Mouse (Mus musculus) intestine, embryonic 15.5 days (tissue): ENCODE data around the gene Ets1. TPM values are rescaled to one million over a fixed set of nuclear protein-coding genes. Genes with fewer than 3 reads are reported as not detected.

Experiments used
- ATAC-seq: fragments of 200-750 bp; cut with Nextera tagmentation; 2 replicates; pipeline ENCODE4 v1.8.0; 2017; ENCODE audit warnings: moderate TSS enrichment, moderate library complexity
- H3K27ac ChIP-seq: fragments of 300-500 bp; sonication (generic); 2 replicates; pipeline ENCODE4 v1.5.1; 2015; ENCODE audit warnings: mild to moderate bottlenecking, inconsistent platforms
- H3K27me3 ChIP-seq: fragments of 300-500 bp; sonication (generic); replicated peaks from 2 replicates; pipeline ENCODE4 v1.6.1; 2015; ENCODE audit warnings: inconsistent platforms
- H3K36me3 ChIP-seq: fragments of 300-500 bp; sonication (generic); 2 replicates; pipeline ENCODE4 v1.6.1; 2015; ENCODE audit warnings: inconsistent platforms
- H3K4me1 ChIP-seq: fragments of 300-500 bp; sonication (generic); replicated peaks from 2 replicates; pipeline ENCODE4 v1.6.1; 2015; ENCODE audit warnings: inconsistent platforms
- H3K4me2 ChIP-seq: fragments of 300-500 bp; sonication (generic); replicated peaks from 2 replicates; pipeline ENCODE4 v1.6.1; 2015; ENCODE audit warnings: mild to moderate bottlenecking, inconsistent platforms
- H3K4me3 ChIP-seq: fragments of 300-500 bp; sonication (generic); replicated peaks from 2 replicates; pipeline ENCODE4 v1.5.1; 2015; ENCODE audit warnings: inconsistent platforms
- H3K9ac ChIP-seq: fragments of 300-500 bp; sonication (generic); 2 replicates; pipeline ENCODE4 v1.6.1; 2015; ENCODE audit warnings: inconsistent platforms
- H3K9me3 ChIP-seq: fragments of 300-500 bp; sonication (generic); 2 replicates; pipeline ENCODE4 v1.6.1; 2016; ENCODE audit warnings: inconsistent platforms
- WGBS: fragments of 180-500 bp; shearing (Covaris S2); methylation state at CpG from one replicate; pipeline ENCODE4 v1.1.7; 2015; 5-methylcytosine and 5-hydroxymethylcytosine counted together
- polyA plus RNA-seq: library from polyadenylated mRNA; unstranded; fragments of >200 nt; fragmentation: Nextera tagmentation; extraction: Ambion mirVana; gene quantifications from 2 replicates; pipeline ENCODE4 v1.2.1, GENCODE M21; 2015

Ets1 gene
- polyA plus RNA-seq, 1 experiment from 2014 or later = 43.0 TPM

DNA sequence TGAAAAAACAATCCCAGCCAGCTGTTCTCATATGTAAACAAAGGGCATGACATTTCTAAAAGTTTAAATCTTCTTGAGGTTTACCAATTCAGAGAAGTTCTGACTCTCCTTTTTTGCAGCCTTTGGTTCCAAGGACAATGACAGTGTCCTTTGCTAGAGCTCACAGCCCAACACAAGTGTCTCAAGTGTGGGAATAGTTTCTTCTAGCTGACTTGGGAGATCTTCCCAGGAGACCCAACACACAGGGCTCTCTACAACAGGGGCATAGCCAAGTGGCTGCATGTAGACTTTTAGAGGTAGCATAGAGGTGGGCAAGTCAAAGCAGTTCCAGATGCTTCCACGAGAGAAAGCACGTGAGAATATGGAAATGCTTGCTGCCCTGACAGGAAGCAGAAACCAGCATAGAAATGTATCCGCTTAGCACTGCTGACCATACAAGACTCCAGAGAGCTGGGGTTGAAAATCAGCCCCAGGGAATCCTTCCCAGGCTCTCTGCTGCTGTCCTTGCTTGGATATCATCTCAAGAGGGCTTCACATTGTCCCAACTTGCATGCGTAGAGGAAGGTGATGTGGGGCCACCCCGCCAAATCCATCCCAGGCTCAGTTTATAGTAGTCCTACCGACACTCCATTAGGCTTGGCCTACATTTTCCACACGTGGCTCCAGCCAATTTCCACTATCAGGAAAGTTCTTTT, 88.3 kb downstream of the Ets1 start:
- Histone ChIP-seq H3K9me3 (no peaks in the 10 kb centered on the region), H3K27me3 (no peaks in the 10 kb centered on the region), H3K27ac (no peak overlapping the region), H3K9ac (no peak overlapping the region), H3K36me3 (no peaks in the 10 kb centered on the region), H3K4me2 (no peak overlapping the region), H3K4me3 (no peak overlapping the region), H3K4me1 (peaks cover 16% of the 10 kb centered on the region)
- WGBS = 82% methylated on average over 7 of the region's 7 CpGs
- no peak for ATAC-seq

DNA sequence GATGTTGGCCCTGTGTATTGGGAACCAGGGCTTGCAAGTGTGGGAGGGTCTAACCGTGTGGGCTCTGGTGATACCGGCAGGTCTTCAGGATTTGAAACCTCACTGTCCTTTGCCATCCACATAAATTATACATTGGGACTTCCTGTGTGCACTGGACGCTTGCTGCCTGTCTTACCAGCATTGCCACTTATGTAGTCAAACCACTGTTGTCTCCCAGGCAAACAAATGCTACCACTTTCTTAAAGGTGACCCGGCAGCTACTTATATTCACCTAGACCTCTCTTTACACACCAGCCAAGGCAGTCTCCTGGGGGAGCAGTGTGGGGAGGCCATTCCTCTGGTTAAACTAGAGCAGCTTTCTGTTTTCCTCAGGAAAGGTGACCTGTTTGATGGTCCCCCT, 89.9 kb downstream of the Ets1 start:
- H3K27me3 ChIP-seq = no peaks in the 10 kb centered on the region
- peaks cover 4% of the 10 kb centered on the region for H3K4me1 ChIP-seq
- no peak for ATAC-seq
- no peak overlapping the region for H3K9ac ChIP-seq
- H3K4me2 ChIP-seq = no peak overlapping the region
- H3K36me3 ChIP-seq = no peaks in the 10 kb centered on the region
- no peak overlapping the region for H3K27ac ChIP-seq
- 76% methylated on average over 4 of the region's 4 CpGs for WGBS
- H3K4me3 ChIP-seq = no peak overlapping the region
- H3K9me3 ChIP-seq = no peaks in the 10 kb centered on the region

DNA sequence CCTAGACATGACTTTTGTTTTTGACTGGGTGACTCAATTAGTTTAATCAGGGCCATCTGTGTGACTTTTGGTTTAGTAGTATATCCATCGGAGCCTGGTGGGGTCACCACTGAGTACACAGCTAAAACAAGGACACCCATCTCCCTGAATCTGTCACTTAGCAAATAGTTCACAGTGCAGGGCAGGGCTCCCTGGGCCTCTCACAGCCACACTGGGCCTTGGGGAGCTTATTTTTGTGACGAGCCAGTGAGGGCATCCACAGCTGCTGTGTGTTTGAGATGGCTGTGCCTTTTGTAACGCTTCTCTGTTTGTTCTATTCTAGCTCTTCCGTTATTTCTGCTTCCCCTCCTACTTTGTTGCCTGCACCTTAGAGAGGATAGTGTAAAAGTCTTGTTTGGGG, 90.6 kb downstream of the Ets1 start:
- Histone ChIP-seq H3K9me3 (no peaks in the 10 kb centered on the region), H3K4me3 (no peak overlapping the region), H3K27me3 (no peaks in the 10 kb centered on the region), H3K36me3 (no peaks in the 10 kb centered on the region), H3K9ac (no peak overlapping the region), H3K27ac (no peak overlapping the region), H3K4me2 (no peak overlapping the region), H3K4me1 (no peaks in the 10 kb centered on the region)
- ATAC-seq = no peak
- WGBS = 74% methylated on average over 4 of the region's 4 CpGs

DNA sequence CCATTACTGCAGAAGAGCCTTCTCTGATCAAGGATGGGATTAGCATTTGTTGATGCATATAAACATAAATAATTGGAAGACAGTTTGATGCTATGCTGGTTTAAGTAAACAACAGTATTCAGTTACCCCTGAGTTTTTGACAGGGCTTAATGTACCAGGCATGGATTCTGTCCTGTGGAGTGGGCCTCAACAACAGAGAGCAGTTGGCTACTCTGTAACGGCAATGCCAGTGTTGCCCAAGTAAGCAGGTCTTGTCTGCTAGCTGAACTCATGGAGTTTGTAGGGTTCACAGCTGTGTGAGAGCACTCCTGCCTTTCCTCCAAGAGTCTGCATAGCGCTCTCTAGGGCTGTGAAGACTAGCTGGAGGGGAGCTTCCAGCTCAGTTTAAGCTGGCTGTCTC, 91.0 kb downstream of the Ets1 start:
- no peak overlapping the region for H3K27ac ChIP-seq
- no peak overlapping the region for H3K4me2 ChIP-seq
- no peak overlapping the region for H3K4me3 ChIP-seq
- no peaks in the 10 kb centered on the region for H3K9me3 ChIP-seq
- ATAC-seq = no peak
- H3K9ac ChIP-seq = no peak overlapping the region
- H3K4me1 ChIP-seq = no peaks in the 10 kb centered on the region
- WGBS = 95% methylated on average over 2 of the region's 2 CpGs
- no peaks in the 10 kb centered on the region for H3K36me3 ChIP-seq
- H3K27me3 ChIP-seq = no peaks in the 10 kb centered on the region

DNA sequence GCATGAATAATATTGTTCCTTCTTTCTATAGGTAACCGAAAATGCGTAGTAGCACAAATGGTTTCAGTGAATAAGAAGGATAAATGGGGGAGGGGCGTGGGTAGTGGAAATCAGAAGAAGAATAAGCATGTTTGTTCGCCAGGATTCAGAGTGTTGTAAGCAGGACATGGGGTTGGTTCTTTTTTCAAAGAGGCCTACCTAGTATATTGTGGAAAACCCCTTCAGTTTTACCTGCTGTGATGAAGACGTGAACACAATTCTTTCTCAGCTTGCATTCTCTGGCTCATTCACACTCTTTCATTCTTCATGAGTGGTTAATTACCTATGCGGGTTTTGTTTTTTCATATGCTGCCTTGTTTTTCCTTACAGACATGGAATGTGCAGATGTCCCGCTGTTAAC, 92.3 kb downstream of the Ets1 start:
- WGBS = 88% methylated on average over 7 of the region's 7 CpGs
- H3K27me3 ChIP-seq = no peaks in the 10 kb centered on the region
- no peak overlapping the region for H3K4me3 ChIP-seq
- no peak overlapping the region for H3K4me2 ChIP-seq
- no peak overlapping the region for H3K27ac ChIP-seq
- no peaks in the 10 kb centered on the region for H3K4me1 ChIP-seq
- no peak for ATAC-seq
- H3K36me3 ChIP-seq = no peaks in the 10 kb centered on the region
- H3K9ac ChIP-seq = no peak overlapping the region
- no peaks in the 10 kb centered on the region for H3K9me3 ChIP-seq

DNA sequence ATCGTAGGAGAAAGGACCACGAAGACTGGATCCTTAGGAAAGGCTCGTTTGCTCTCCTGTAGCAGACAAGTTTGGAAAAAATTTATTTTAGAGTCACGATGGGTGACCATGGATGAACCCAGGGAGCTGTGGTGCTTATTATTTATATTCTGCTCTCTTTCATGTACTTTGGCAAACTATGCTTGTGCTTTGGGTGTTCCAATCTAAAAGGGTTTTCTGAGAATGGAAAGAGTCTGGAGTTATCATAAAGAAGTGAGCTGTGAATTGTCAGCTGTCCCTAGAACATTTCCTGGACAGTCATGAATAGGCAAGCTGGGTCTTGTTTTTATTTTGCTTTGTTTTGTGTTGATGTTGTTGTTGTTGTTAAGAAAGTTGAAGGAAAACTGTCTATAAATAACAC, 92.8 kb downstream of the Ets1 start:
- Histone ChIP-seq H3K4me3 (no peak overlapping the region), H3K9ac (no peak overlapping the region), H3K9me3 (no peaks in the 10 kb centered on the region), H3K27ac (no peak overlapping the region), H3K27me3 (no peaks in the 10 kb centered on the region), H3K4me1 (no peaks in the 10 kb centered on the region), H3K4me2 (no peak overlapping the region), H3K36me3 (no peaks in the 10 kb centered on the region)
- WGBS = 75% methylated on average over 4 of the region's 4 CpGs
- no peak for ATAC-seq

DNA sequence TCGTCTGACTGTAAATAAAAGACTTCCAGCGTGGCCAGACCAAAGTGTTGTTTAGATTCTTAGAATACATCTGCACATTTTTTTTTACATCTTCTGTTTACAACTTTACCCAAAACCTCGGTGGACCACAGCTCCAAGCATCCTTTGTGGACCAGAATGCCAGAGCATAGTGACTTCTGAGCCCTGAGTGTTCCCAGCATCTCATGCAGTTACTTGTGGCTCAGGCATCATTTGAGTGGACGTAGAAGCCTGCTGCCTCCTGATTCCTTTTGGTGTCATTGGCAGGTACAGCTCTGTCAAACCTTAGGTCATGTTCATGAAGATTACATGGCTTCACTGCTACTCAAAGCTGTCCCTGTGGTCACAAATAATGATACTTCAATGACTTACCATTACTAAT, 93.2 kb downstream of the Ets1 start:
- WGBS = 61% methylated on average over 4 of the region's 4 CpGs

DNA sequence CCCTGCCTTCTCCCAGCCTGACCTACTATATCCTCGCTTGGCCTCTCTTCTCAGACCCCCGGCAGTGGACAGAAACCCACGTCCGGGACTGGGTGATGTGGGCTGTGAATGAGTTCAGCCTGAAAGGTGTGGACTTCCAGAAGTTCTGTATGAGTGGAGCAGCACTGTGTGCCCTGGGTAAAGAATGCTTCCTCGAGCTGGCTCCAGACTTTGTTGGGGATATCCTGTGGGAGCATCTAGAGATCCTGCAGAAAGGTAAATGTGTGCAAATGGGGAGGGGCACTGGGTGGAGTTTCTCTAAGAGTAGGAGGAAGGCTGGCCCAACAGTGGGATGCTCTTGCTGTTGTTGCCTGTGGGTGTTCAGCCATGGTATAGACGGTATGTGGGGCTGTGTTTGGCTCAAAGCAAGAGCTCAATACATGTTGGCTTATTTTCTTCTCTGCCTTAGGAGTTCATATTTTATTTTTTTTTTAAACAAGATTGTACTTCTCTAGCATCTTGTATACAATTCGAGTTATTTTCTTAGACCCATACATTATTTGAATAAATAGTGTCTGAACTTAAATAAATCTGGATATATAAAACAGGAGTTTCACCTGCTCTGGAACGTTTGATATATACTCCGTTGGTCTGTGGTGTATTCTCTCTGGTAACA, 94.1 kb downstream of the Ets1 start:
- ATAC-seq = no peak
- WGBS = 80% methylated on average over 9 of the region's 9 CpGs

More for the DNA sequence above, 93.2 kb downstream of the Ets1 start:
- no peak overlapping the region for H3K27ac ChIP-seq
- H3K9ac ChIP-seq = no peak overlapping the region
- no peak overlapping the region for H3K4me2 ChIP-seq
- H3K27me3 ChIP-seq = no peaks in the 10 kb centered on the region
- no peaks in the 10 kb centered on the region for H3K9me3 ChIP-seq
- no peaks in the 10 kb centered on the region for H3K4me1 ChIP-seq
- no peaks in the 10 kb centered on the region for H3K36me3 ChIP-seq
- ATAC-seq = no peak
- H3K4me3 ChIP-seq = no peak overlapping the region

DNA sequence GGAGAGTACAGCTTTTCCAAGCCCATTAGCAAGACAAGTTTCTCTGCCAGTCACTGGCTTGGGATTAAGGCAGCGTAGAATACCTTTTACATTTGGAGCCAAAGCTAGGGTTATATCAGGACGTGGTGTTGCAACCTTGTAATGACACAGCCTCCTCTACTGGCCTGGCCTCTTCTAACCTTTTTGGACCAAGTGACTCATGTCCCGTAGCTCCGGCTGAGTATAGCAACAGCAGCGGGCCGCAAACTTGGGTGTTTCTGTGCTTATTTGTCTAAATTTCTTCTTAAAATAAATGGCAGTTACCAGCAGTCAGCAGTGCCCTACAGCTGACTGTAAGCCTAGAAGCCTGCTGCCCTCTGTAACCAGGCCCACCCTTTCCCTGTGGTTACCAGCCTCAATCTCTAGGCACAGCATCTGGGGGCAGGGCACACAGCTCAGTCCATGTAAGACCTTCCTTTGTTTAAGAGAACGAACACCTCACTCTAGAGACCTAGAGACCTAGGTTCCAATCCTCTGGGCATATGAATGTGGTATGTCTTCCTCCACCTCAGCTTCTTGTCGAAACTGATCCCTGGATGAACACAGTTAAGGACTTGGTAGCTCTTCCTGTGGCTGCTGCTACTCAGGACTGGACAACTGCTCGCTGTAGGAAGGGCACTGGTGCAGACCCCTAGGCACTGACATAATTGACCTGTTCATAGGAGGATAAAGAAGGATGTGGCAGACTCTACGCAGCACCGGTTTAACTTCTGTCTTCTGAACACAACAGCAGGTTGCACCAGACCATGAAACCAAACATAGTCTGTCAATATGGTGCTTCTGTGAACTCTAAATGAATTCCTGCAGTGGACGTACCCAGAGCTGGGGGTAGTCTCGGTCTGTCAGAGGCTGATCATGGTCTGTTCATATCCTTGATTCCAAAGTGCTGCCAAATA, 94.9 kb downstream of the Ets1 start:
- no peaks in the 10 kb centered on the region for H3K4me1 ChIP-seq
- 83% methylated on average over 13 of the region's 13 CpGs for WGBS
- no peak overlapping the region for H3K27ac ChIP-seq
- ATAC-seq = no peak; the same call in 1 of the 2 replicates
- no peaks in the 10 kb centered on the region for H3K27me3 ChIP-seq
- H3K36me3 ChIP-seq = no peaks in the 10 kb centered on the region
- no peak overlapping the region for H3K9ac ChIP-seq
- no peaks in the 10 kb centered on the region for H3K9me3 ChIP-seq
- H3K4me2 ChIP-seq = no peak overlapping the region
- no peak overlapping the region for H3K4me3 ChIP-seq

More for the DNA sequence above, 94.1 kb downstream of the Ets1 start:
- Histone ChIP-seq H3K27ac (no peak overlapping the region), H3K9ac (no peak overlapping the region), H3K4me3 (no peak overlapping the region), H3K27me3 (no peaks in the 10 kb centered on the region), H3K36me3 (no peaks in the 10 kb centered on the region), H3K4me2 (no peak overlapping the region), H3K9me3 (no peaks in the 10 kb centered on the region), H3K4me1 (no peaks in the 10 kb centered on the region)

DNA sequence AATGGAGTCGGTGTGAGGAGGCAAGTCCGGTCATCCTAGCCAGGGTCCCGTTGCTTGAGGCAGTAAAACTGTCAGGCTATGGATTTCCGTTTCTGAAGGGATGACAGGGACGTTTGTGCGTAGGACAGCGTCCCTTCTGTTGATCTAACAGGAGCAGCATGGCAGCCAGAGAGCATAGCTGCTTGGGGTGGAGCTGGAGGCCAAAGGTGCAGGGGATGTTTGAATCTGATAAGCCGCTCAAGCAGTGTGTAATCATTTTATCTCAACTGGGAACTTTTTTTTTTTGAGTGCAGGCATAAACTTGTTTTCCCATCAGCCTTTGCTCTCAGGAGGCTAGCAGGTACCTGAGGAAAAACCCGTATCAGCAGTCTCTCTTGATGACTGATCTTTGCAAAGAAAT, 95.8 kb downstream of the Ets1 start:
- Histone ChIP-seq H3K4me2 (peak overlapping the region; percentile 15; the same call in 1 of the 2 replicates), H3K27ac (no peak overlapping the region), H3K9ac (no peak overlapping the region), H3K4me3 (no peak overlapping the region), H3K36me3 (no peaks in the 10 kb centered on the region), H3K4me1 (no peaks in the 10 kb centered on the region), H3K27me3 (no peaks in the 10 kb centered on the region), H3K9me3 (no peaks in the 10 kb centered on the region)
- peak; percentile 66 for ATAC-seq
- WGBS = 37% methylated on average over 9 of the region's 9 CpGs

DNA sequence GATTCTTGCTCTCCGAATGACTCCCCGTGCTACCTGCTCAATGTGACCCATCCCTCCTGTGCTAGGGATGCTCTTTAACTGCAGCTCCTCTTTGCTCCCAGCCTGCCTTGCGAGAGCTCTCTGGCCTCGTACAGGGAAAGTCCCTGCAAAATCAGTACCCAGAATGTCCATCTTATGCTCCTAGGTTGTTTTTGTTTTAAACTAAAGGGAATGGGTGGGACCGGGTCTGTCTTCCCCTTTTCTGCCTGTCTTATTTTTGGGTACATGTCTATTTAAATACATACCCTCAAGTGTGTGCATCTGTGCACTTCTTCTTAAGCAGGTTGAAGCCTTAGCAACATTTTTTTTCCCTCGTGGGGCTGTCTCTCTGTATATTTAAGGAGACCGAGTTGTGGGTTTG, 99.0 kb downstream of the Ets1 start:
- 0 out of 2 replicates have a peak, but pooled peaks cover 3% of the 10 kb centered on the region for H3K36me3 ChIP-seq
- H3K9ac ChIP-seq = no peak overlapping the region
- H3K4me3 ChIP-seq = no peak overlapping the region
- H3K9me3 ChIP-seq = no peaks in the 10 kb centered on the region
- no peak for ATAC-seq
- no peak overlapping the region for H3K27ac ChIP-seq
- H3K27me3 ChIP-seq = no peaks in the 10 kb centered on the region
- no peaks in the 10 kb centered on the region for H3K4me1 ChIP-seq
- 89% methylated on average over 7 of the region's 7 CpGs for WGBS
- H3K4me2 ChIP-seq = no peak overlapping the region

DNA sequence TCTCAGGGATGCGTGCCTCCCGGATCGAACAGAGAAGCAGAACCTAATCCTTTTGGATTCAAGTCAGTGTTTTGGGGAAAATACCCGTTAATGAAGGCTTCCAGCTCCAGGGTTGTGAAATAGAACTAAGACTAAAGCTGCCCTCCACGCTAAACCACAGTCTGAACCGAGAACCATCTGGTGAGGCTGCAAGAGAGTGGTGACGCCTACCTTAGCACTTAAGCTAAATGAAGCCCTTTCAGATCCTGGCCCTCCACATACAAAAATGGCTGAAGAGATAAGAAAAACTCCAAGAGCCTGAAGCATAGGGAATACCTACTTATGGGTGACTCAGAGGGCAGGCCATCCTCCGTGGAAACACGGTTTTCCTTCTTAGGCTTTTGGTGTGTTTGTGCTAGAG, 100.0 kb downstream of the Ets1 start:
- Histone ChIP-seq H3K9me3 (no peaks in the 10 kb centered on the region), H3K9ac (no peak overlapping the region), H3K27ac (no peak overlapping the region), H3K4me3 (no peak overlapping the region), H3K36me3 (0 out of 2 replicates have a peak, but pooled peaks cover 3% of the 10 kb centered on the region), H3K27me3 (no peaks in the 10 kb centered on the region), H3K4me2 (no peak overlapping the region), H3K4me1 (no peaks in the 10 kb centered on the region)
- WGBS = 83% methylated on average over 9 of the region's 9 CpGs
- no peak for ATAC-seq
